Mouse (Mus musculus) midbrain, postnatal 0 days (tissue): ENCODE results near the gene Vwce. TPM values are rescaled to one million over a fixed set of nuclear protein-coding genes. Genes with fewer than 3 reads are reported as not detected.

Experiments used
- ATAC-seq: fragments of 200-750 bp; cut with Nextera tagmentation; 2 replicates; pipeline ENCODE4 v1.8.0; 2017; ENCODE audit warnings: moderate number of reproducible peaks, mild to moderate bottlenecking, moderate TSS enrichment, moderate library complexity; ENCODE audit not compliant: low FRiP score
- DNase-seq: peaks from one replicate; pipeline ENCODE4 v3.0.0-alpha.2; 2015; ENCODE audit warnings: low spot score
- H3K27ac ChIP-seq: fragments of 300-500 bp; sonication (generic); 2 replicates; pipeline ENCODE4 v1.5.1; 2014; ENCODE audit warnings: low read depth, mild to moderate bottlenecking, low read length, mixed read lengths
- H3K27me3 ChIP-seq: fragments of 300-500 bp; sonication (generic); 2 replicates; pipeline ENCODE4 v1.6.1; 2014; ENCODE audit warnings: low read length, control low read depth, mixed read lengths; ENCODE audit not compliant: insufficient read depth
- H3K36me3 ChIP-seq: fragments of 300-500 bp; sonication (generic); 2 replicates; pipeline ENCODE4 v1.6.1; 2014; ENCODE audit warnings: low read length, control low read depth, mixed read lengths; ENCODE audit not compliant: insufficient read depth
- H3K4me1 ChIP-seq: fragments of 300-500 bp; sonication (generic); 2 replicates; pipeline ENCODE4 v1.6.1; 2014; ENCODE audit warnings: mild to moderate bottlenecking, control low read depth, antibody characterized with exemption, low read length, mixed read lengths; ENCODE audit not compliant: insufficient read depth
- H3K4me2 ChIP-seq: fragments of 300-500 bp; sonication (generic); 2 replicates; pipeline ENCODE4 v1.6.1; 2014; ENCODE audit warnings: low read depth, mild to moderate bottlenecking, low read length, mixed read lengths; ENCODE audit not compliant: poor library complexity, severe bottlenecking
- H3K4me3 ChIP-seq: fragments of 300-500 bp; sonication (generic); 2 replicates; pipeline ENCODE4 v1.5.1; 2014; ENCODE audit warnings: low read depth, mild to moderate bottlenecking, low read length, moderate library complexity
- H3K9ac ChIP-seq: fragments of 300-500 bp; sonication (generic); replicated peaks from 2 replicates; pipeline ENCODE4 v1.6.1; 2014; ENCODE audit warnings: mild to moderate bottlenecking, low read length, moderate library complexity, mixed read lengths; ENCODE audit not compliant: poor library complexity, severe bottlenecking
- H3K9me3 ChIP-seq: fragments of 300-500 bp; sonication (generic); 2 replicates; pipeline ENCODE4 v1.6.1; 2016; ENCODE audit warnings: low read length, control low read depth
- CTCF ChIP-seq: IDR thresholded peaks from 2 replicates; pipeline ENCODE4 v1.5.1; 2016; ENCODE audit warnings: antibody characterized with exemption, mild to moderate bottlenecking
- WGBS: fragments of 180-500 bp; shearing (Covaris S2); extraction: QIAGEN DNeasy Blood & Tissue Kit; methylation state at CpG from one replicate; pipeline ENCODE4 v1.1.7; 2014; 5-methylcytosine and 5-hydroxymethylcytosine counted together
- polyA plus RNA-seq: library from polyadenylated mRNA; unstranded; fragments of >200 nt; fragmentation: Nextera tagmentation; extraction: Ambion mirVana; gene quantifications from 2 replicates; pipeline ENCODE4 v1.2.1, GENCODE M21; 2015
- total RNA-seq: library from RNA; depleted of rRNA; stranded (reverse); fragments of >200 nt; gene quantifications from 2 replicates; pipeline ENCODE4 v1.2.3, GENCODE M21; 2014

Vwce gene
- total and polyA plus RNA-seq, 2 experiments from 2014 or later = 2.2 to 2.6 TPM

DNA sequence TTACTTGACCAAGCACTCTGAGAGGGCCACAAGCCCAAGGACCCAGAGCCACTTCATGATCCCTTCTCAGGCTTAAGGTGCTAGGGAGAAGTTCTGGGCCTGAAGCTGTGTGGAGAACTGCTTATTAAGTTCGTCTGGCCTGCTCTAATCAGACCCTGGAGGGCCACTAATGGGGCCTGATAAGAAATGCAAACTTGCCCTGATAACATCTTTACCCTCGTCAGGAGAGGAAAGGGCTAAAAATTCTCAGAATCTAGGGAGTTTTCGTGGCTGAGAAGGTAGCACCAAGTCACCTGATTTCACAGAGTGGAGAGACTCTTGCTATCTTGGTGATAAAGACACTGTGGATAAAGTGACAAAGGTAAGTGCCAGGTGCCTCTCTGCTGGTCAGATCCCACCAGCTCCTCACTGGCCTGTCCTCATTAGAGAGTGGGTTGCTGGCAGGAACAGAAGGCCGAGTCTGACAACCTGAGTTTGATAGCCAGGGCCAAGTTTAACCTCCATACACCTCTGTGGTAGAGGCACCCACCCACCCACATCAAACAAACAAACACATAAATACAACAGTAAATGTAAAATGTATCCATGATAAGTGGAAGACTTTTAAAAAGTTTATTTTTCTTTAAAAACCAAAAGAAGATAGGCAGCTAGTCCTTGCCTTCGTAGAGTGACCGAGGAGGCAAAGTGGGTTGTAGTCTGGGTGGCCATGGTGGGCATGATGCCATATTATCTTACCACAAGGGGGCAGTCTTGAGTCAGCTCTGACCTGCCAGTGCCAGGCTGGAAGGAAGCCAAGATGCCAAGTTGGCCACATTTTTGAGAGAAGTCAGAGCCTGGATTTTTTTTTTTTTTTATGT, 44.1 kb downstream of the Vwce start, which contains the start of gene Pga5:
TSS of gene Pga5 (minus strand) at position 157 of the 857 bp plus-strand sequence.
- no peak within 1 kb of the TSS for H3K4me3 ChIP-seq
- H3K27ac ChIP-seq = no peak within 1 kb of the TSS
- H3K4me2 ChIP-seq = no peak within 1 kb of the TSS
- no peaks in the 10 kb centered on the region for H3K27me3 ChIP-seq
- no peaks in the 10 kb centered on the region for H3K9me3 ChIP-seq
- ATAC-seq = peak; percentile 70; the same call in 1 of the 2 replicates
- H3K9ac ChIP-seq = no peak within 1 kb of the TSS
- H3K36me3 ChIP-seq = no peaks in the 10 kb centered on the region
- WGBS = 44% methylated on average over 6 of the region's 6 CpGs
- H3K4me1 ChIP-seq = no peaks in the 10 kb centered on the region
- DNase-seq = peak; percentile 88
- peak; percentile 95 for TF ChIP-seq CTCF

- DNase-seq (no peak), ATAC-seq (0 out of 2 replicates have a peak, but pooled peaks have one; percentile 28)
- Histone ChIP-seq H3K4me3 (no peak overlapping the region), H3K9ac (no peak overlapping the region), H3K4me2 (no peak overlapping the region), H3K4me1 (no peaks in the 10 kb centered on the region), H3K36me3 (no peaks in the 10 kb centered on the region), H3K27ac (no peak overlapping the region), H3K27me3 (no peaks in the 10 kb centered on the region), H3K9me3 (no peaks in the 10 kb centered on the region)
- no peak for TF ChIP-seq CTCF
- 81% methylated on average over 1 of the region's 1 CpGs for WGBS
Measured at GRCm38 (mm10) chr19:10678772-10679067, 44.7 kb downstream of the Vwce start.

DNA sequence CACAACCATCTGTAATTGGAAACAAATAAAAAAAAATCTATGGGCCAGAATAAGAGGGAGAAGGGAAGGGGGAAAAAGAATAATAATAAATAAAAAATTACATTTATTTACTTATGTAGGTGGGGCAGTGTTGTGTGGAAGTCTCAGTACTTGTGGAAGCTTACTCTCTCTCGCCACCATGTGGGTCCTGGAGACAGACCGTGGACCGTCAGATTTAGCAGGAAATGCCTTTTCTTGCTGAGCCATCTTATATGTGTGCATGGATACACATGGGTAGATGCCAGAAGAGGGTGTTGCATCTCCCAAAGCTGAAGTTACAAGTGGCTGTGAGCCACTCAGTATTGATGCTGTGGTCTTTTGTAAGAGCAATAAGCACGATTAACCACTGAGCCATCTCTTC, 47.6 kb downstream of the Vwce start:
- no peak for DNase-seq
- no peak for ATAC-seq
- no peak overlapping the region for H3K9ac ChIP-seq
- TF ChIP-seq CTCF = peak; percentile 24
- 69% methylated on average over 4 of the region's 4 CpGs for WGBS
- H3K4me2 ChIP-seq = no peak overlapping the region
- H3K4me1 ChIP-seq = no peaks in the 10 kb centered on the region
- H3K27ac ChIP-seq = no peak overlapping the region
- H3K9me3 ChIP-seq = no peaks in the 10 kb centered on the region
- H3K4me3 ChIP-seq = no peak overlapping the region
- no peaks in the 10 kb centered on the region for H3K27me3 ChIP-seq
- no peaks in the 10 kb centered on the region for H3K36me3 ChIP-seq

DNA sequence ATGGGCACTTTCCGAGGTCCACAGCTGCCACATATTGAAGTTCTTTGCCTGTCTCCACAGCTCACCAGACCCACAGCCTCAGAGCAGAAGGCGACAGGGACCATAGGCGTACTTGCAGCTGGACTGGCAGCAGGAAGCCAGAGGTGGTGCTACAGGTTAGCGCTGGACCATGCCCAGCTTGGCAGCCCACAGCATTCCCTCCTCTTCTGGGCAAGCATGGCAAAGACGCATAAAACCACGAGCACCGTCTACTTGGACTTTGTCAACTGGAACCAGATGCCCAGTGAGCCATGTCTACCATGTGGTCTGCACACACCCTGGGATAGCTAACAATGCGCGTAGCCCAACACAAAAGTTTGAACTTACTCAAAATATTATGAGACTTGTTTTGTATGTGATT, 51.1 kb downstream of the Vwce start:
- Histone ChIP-seq H3K27ac (no peak overlapping the region), H3K9me3 (no peaks in the 10 kb centered on the region), H3K4me3 (no peak overlapping the region), H3K36me3 (no peaks in the 10 kb centered on the region), H3K9ac (no peak overlapping the region), H3K27me3 (no peaks in the 10 kb centered on the region), H3K4me1 (0 out of 2 replicates have a peak, but pooled peaks cover 8% of the 10 kb centered on the region), H3K4me2 (no peak overlapping the region)
- ATAC-seq (no peak), DNase-seq (no peak)
- no peak for TF ChIP-seq CTCF
- 91% methylated on average over 9 of the region's 9 CpGs for WGBS

GRCm38 (mm10) chr19:10685727-10686126, 51.7 kb downstream of the Vwce start:
- Histone ChIP-seq H3K4me3 (no peak overlapping the region), H3K4me2 (no peak overlapping the region), H3K9me3 (no peaks in the 10 kb centered on the region), H3K27me3 (no peaks in the 10 kb centered on the region), H3K9ac (no peak overlapping the region), H3K36me3 (no peaks in the 10 kb centered on the region), H3K27ac (no peak overlapping the region), H3K4me1 (peaks cover 13% of the 10 kb centered on the region; the same call in 1 of the 2 replicates)
- 72% methylated on average over 2 of the region's 2 CpGs for WGBS
- DNase-seq (no peak), ATAC-seq (no peak)
- no peak for TF ChIP-seq CTCF
